Mouse (Mus musculus) hindbrain, embryonic 15.5 days (tissue): ENCODE measurements around the gene Ssr2. TPM values are rescaled to one million over a fixed set of nuclear protein-coding genes. Genes with fewer than 3 reads are reported as not detected.

ENCODE experiments used
- ATAC-seq: fragments of 200-750 bp; cut with Nextera tagmentation; 2 replicates; pipeline ENCODE4 v1.8.0; 2017; ENCODE audit warnings: low read depth, moderate number of reproducible peaks, moderate TSS enrichment; ENCODE audit not compliant: low FRiP score
- H3K27ac ChIP-seq: fragments of 300-500 bp; sonication (generic); replicated peaks from 2 replicates; pipeline ENCODE4 v1.5.1; 2015; ENCODE audit warnings: mild to moderate bottlenecking, inconsistent platforms
- H3K27me3 ChIP-seq: fragments of 300-500 bp; sonication (generic); 2 replicates; pipeline ENCODE4 v1.6.1; 2015; ENCODE audit warnings: control low read depth, inconsistent platforms
- H3K36me3 ChIP-seq: fragments of 300-500 bp; sonication (generic); 2 replicates; pipeline ENCODE4 v1.6.1; 2015; ENCODE audit warnings: control low read depth, inconsistent platforms
- H3K4me1 ChIP-seq: fragments of 300-500 bp; sonication (generic); replicated peaks from 2 replicates; pipeline ENCODE4 v1.6.1; 2015; ENCODE audit warnings: control low read depth, inconsistent platforms
- H3K4me2 ChIP-seq: fragments of 300-500 bp; sonication (generic); 2 replicates; pipeline ENCODE4 v1.6.1; 2015; ENCODE audit warnings: moderate library complexity, mild to moderate bottlenecking, inconsistent platforms
- H3K4me3 ChIP-seq: fragments of 300-500 bp; sonication (generic); 2 replicates; pipeline ENCODE4 v1.5.1; 2015; ENCODE audit warnings: mild to moderate bottlenecking, inconsistent platforms
- H3K9ac ChIP-seq: fragments of 300-500 bp; sonication (generic); 2 replicates; pipeline ENCODE4 v1.6.1; 2015; ENCODE audit warnings: inconsistent platforms
- H3K9me3 ChIP-seq: fragments of 300-500 bp; sonication (generic); 2 replicates; pipeline ENCODE4 v1.6.1; 2016; ENCODE audit warnings: control low read depth, inconsistent platforms
- WGBS: fragments of 180-500 bp; shearing (Covaris S2); methylation state at CpG from one replicate; pipeline ENCODE4 v1.1.7; 2015; 5-methylcytosine and 5-hydroxymethylcytosine counted together
- polyA plus RNA-seq: library from polyadenylated mRNA; unstranded; fragments of >200 nt; fragmentation: Nextera tagmentation; extraction: Ambion mirVana; gene quantifications from 2 replicates; pipeline ENCODE4 v1.2.1, GENCODE M21; 2015

The Ssr2 gene
- polyA plus RNA-seq, 1 experiment from 2014 or later, result 149 TPM

DNA sequence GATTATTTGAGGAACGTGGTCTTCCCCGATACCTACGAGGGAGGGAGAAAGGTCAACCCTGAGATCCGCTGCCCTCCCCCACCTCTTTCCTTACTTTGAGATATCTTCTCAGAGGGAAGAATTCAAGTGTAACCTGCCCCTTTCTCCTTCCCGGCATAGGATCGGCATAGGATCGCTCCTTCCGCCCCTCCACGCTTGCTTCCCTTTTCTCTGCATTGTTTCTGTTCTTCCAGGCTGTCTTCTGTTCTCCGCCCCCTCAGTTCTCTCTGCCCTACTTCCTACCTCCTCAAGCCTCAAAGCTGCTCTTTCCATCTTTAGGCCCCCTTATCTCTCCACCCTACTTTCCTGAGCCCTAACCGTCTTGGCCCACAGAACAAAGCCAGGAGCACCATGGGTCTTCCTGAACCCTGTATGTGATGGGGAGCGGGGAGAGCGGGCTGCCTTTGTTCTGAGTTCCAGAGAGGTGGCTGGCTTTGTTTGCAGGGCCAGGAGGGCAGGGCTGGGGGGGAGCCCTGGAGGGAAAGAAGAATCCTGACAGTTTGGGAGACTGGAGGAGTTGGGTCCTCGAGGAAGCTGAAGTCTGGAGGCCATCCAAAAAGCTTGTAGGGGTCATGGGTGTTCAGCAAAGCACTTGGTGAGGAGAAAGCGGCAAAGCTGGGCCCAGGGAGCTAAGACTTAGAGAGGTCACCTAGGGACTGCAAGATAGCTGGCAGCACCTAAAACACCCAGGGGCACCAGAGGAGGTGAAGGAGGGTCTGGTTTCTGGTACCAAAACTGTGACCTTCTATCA lies 47.9 kb downstream of the Ssr2 start:
- H3K9ac ChIP-seq, result peak overlapping the region; percentile 97
- ATAC-seq, result peak; percentile 6; the same call in 1 of the 2 replicates
- H3K4me1 ChIP-seq, result peaks cover 60% of the 10 kb centered on the region
- H3K4me3 ChIP-seq, result peak overlapping the region; percentile 92
- H3K4me2 ChIP-seq, result peak overlapping the region; percentile 96
- H3K36me3 ChIP-seq, result no peaks in the 10 kb centered on the region
- H3K9me3 ChIP-seq, result no peaks in the 10 kb centered on the region
- 0% methylated on average over 15 of the region's 15 CpGs for WGBS
- no peaks in the 10 kb centered on the region for H3K27me3 ChIP-seq
- peak overlapping the region; percentile 96 for H3K27ac ChIP-seq

DNA sequence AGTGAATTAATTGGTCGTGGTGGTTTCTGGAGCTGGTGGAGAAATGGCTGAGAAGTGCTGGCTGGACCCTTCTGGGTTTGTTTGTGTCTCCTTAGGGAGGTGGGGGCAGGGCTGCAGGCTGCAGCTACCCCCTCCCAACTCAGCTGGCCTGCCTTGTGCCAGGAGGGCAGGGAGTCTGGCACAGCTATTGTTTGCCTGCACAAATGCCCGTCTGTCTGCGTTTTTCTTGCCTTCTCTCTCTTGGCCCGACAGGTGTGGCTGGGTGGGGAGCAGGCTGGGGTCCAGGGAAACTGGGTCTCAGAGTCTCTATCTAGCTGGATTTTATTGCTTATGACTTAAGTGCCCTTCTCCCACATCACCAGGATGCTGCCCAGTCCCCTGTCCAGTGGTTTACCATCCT lies 48.6 kb downstream of the Ssr2 start:
- H3K9me3 ChIP-seq, result no peaks in the 10 kb centered on the region
- peak overlapping the region; percentile 96 for H3K4me2 ChIP-seq
- H3K9ac ChIP-seq, result peak overlapping the region; percentile 97
- peaks cover 66% of the 10 kb centered on the region for H3K4me1 ChIP-seq
- H3K27me3 ChIP-seq, result no peaks in the 10 kb centered on the region
- WGBS, result 6% methylated on average over 4 of the region's 4 CpGs
- no peaks in the 10 kb centered on the region for H3K36me3 ChIP-seq
- peak; percentile 9; the same call in 1 of the 2 replicates for ATAC-seq
- peak overlapping the region; percentile 96 for H3K27ac ChIP-seq
- H3K4me3 ChIP-seq, result peak overlapping the region; percentile 92

DNA sequence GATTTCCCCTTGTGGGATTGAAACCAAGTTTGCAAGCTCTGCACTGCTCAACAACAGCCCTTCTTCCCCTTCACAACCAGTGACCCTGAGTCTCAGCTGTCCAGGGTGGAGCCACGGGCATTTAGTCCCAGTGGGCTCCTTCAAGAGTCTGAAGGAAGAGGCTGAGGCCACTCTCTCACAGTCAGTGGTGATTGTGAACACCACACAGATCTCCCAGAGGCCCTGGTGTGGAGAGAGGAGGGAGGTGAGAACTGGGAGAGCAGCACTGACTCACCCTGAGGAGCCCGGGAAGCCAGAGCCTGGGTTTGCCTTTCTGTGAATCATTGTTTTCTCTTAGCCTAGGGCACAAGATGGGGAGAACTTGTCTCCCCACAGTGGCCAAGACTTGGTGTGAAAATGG lies 49.3 kb downstream of the Ssr2 start:
- peak overlapping the region; percentile 92 for H3K4me3 ChIP-seq
- H3K27ac ChIP-seq, result peak overlapping the region; percentile 96
- WGBS, result 21% methylated on average over 2 of the region's 2 CpGs
- no peaks in the 10 kb centered on the region for H3K27me3 ChIP-seq
- ATAC-seq, result no peak
- H3K36me3 ChIP-seq, result peaks cover 4% of the 10 kb centered on the region
- peak overlapping the region; percentile 97 for H3K9ac ChIP-seq
- peaks cover 70% of the 10 kb centered on the region for H3K4me1 ChIP-seq
- no peaks in the 10 kb centered on the region for H3K9me3 ChIP-seq
- peak overlapping the region; percentile 96 for H3K4me2 ChIP-seq

DNA sequence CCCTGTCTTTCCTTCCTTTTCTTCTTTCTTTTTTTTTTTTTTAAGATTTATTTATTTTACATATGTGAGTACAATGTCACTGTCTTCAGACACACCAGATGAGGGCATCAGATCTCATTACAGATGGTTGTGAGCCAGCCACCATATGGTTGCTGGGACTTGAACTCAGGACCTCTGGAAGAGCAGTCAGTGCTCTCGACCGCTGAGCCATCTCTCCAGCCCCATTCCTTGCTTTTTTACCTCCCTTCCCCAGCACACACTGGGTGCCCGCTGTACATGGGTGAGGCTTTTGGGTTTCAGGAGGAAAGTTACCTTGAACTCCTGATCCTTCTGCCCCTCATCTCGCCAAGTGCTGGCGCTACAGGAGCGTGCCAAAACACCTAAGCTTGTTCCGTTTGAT lies 49.9 kb downstream of the Ssr2 start:
- H3K9me3 ChIP-seq, result no peaks in the 10 kb centered on the region
- no peak overlapping the region for H3K9ac ChIP-seq
- ATAC-seq, result no peak
- peaks cover 9% of the 10 kb centered on the region for H3K36me3 ChIP-seq
- no peak overlapping the region for H3K4me3 ChIP-seq
- 88% methylated on average over 7 of the region's 7 CpGs for WGBS
- peak overlapping the region; percentile 96; the same call in 1 of the 2 replicates for H3K27ac ChIP-seq
- H3K27me3 ChIP-seq, result no peaks in the 10 kb centered on the region
- peak overlapping the region; percentile 96 for H3K4me2 ChIP-seq
- peaks cover 66% of the 10 kb centered on the region for H3K4me1 ChIP-seq

DNA sequence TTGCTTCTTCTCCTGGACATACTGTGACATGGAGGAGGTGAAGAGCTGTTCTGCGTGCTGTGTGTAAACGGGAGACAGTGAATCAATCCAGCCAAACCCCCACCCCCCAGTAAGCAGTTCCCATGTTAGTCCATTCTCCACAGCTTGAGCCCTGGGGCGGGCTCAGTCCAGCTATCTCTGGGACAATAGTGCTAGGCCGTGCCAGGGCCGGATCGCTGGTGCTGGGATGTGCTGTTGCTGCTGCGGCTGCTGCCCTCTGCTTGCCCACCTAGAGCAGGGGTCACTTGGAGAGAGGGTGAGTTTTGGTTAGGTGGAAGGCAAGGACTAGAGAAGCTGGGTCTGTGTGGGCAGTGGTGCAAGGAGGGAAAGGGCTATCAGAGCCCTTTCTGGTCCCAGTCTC lies 50.6 kb downstream of the Ssr2 start:
- no peaks in the 10 kb centered on the region for H3K27me3 ChIP-seq
- H3K4me2 ChIP-seq, result peak overlapping the region; percentile 14; the same call in 1 of the 2 replicates
- H3K27ac ChIP-seq, result peak overlapping the region; percentile 27
- peaks cover 62% of the 10 kb centered on the region for H3K4me1 ChIP-seq
- H3K9me3 ChIP-seq, result no peaks in the 10 kb centered on the region
- no peak overlapping the region for H3K4me3 ChIP-seq
- WGBS, result 44% methylated on average over 7 of the region's 7 CpGs
- peaks cover 12% of the 10 kb centered on the region for H3K36me3 ChIP-seq
- no peak for ATAC-seq
- H3K9ac ChIP-seq, result peak overlapping the region; percentile 5; the same call in 1 of the 2 replicates

DNA sequence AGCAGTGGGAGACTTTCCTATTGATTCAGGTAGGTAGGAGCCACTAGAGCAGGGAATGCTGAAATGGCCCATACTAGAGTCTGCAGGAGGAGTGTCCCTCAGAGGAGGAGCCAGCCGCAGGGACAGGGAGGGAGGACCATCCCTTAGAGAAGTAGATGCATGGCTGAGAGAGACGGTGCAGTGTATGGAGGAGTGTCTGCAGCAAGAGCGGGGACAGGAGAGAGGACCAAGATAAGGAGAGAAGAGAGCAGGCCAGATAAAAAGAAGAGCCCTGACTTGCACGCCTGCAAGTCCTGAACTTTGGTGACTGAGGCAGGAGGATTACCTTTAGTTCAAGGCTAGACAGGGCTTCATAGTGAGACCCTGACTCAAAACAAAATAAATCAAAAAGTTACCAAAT lies 51.4 kb downstream of the Ssr2 start:
- WGBS, result 70% methylated on average over 4 of the region's 4 CpGs
- H3K9me3 ChIP-seq, result no peaks in the 10 kb centered on the region
- H3K4me3 ChIP-seq, result no peak overlapping the region
- H3K4me1 ChIP-seq, result peaks cover 62% of the 10 kb centered on the region
- H3K27me3 ChIP-seq, result no peaks in the 10 kb centered on the region
- 0 out of 2 replicates have a peak overlapping the region, but pooled peaks have one; percentile 27 for H3K27ac ChIP-seq
- H3K4me2 ChIP-seq, result 0 out of 2 replicates have a peak overlapping the region, but pooled peaks have one; percentile 1
- no peak overlapping the region for H3K9ac ChIP-seq
- H3K36me3 ChIP-seq, result peaks cover 20% of the 10 kb centered on the region
- ATAC-seq, result no peak

DNA sequence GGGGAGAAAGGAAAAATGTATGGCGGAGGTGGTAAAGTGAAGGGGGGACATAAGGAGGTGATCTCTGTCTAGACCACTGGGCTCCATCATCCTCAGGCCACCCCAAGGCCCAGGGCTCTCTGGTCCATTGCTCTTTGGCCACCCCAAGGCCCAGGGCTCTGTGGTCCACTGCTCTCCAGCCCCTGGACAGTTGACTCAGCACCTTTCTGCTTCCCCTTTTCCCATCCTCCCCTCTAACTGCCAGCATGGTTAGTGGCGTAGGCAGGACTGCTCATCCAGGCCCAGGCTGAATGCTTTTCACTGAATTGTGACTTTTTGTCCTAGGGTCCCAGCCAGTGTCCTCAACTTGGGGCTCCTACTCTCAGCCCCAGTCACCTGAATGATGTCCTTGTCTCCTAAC lies 51.9 kb downstream of the Ssr2 start:
- no peak overlapping the region for H3K9ac ChIP-seq
- ATAC-seq, result no peak
- no peak overlapping the region for H3K4me3 ChIP-seq
- WGBS, result 93% methylated on average over 2 of the region's 2 CpGs
- H3K27me3 ChIP-seq, result no peaks in the 10 kb centered on the region
- H3K4me2 ChIP-seq, result no peak overlapping the region
- H3K27ac ChIP-seq, result no peak overlapping the region
- no peaks in the 10 kb centered on the region for H3K9me3 ChIP-seq
- peaks cover 25% of the 10 kb centered on the region for H3K36me3 ChIP-seq
- peaks cover 62% of the 10 kb centered on the region for H3K4me1 ChIP-seq

DNA sequence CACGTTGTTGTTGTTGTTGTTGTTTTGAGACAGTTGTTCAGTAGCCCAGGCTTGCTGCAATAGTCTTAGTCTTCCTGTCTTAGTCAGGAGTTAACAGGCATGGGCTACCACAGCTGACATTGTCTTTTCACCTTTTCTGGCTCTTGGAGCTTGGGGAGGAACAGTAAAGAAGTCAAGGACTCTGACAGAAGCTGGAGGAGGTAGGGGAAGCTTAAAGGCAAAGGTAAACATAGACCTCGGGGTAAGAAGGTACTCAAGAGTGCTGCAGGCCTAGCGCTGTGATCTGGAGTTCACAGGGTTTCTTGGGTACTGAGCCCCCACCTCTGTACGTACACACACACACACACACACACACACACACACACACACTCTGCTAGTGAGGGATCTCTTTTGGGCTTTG lies 53.1 kb downstream of the Ssr2 start:
- Histone ChIP-seq H3K9ac (no peak overlapping the region), H3K4me3 (no peak overlapping the region), H3K27me3 (no peaks in the 10 kb centered on the region), H3K4me1 (peaks cover 59% of the 10 kb centered on the region), H3K9me3 (no peaks in the 10 kb centered on the region), H3K27ac (no peak overlapping the region), H3K4me2 (no peak overlapping the region), H3K36me3 (peaks cover 37% of the 10 kb centered on the region)
- WGBS, result 78% methylated on average over 4 of the region's 4 CpGs
- ATAC-seq, result no peak

DNA sequence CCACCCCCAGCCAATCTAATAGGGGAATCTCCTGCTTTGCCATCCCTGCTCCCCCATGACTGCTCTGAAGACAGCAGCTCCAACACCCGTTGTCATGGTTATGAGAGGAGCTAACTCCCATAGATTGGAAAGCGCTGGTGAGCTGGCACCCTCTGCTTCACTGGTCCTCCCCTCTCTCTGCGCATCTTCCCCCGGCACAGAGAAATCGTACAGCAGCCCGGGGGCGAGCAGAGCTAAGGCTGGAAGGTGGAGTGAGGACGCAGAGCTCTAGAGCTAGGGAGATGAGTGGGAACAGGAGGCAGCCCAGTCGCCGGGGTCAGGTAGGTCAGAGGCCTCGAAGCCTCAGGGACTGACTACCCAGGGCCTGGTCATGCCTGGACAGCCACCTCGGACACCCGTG lies 53.6 kb downstream of the Ssr2 start:
- H3K4me2 ChIP-seq, result no peak overlapping the region
- no peak overlapping the region for H3K27ac ChIP-seq
- no peak overlapping the region for H3K4me3 ChIP-seq
- no peak overlapping the region for H3K9ac ChIP-seq
- ATAC-seq, result no peak
- H3K9me3 ChIP-seq, result no peaks in the 10 kb centered on the region
- no peaks in the 10 kb centered on the region for H3K27me3 ChIP-seq
- 72% methylated on average over 13 of the region's 13 CpGs for WGBS
- H3K36me3 ChIP-seq, result peaks cover 42% of the 10 kb centered on the region
- H3K4me1 ChIP-seq, result peaks cover 54% of the 10 kb centered on the region

DNA sequence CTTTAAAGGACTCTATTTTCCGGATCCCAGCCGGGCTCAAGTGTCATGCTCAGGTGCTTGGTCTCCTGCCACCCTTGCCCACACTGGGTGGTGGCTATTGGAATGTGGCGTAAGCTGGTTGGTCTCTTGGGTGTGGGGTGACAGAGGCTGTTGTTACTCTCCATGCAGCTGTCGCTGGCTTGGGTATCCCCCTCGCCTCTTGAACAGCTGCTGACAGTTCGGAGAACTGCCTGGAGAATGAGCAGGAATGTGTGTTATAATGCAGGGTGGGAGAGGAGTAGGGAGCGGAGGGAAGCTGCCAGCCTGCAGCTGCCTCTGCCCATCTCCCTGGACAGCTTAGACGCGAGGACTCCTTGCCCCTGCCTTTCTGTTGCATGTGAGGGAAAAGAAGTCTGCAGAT lies 54.3 kb downstream of the Ssr2 start:
- peaks cover 46% of the 10 kb centered on the region for H3K4me1 ChIP-seq
- ATAC-seq, result no peak
- H3K27me3 ChIP-seq, result no peaks in the 10 kb centered on the region
- 78% methylated on average over 9 of the region's 9 CpGs for WGBS
- H3K9me3 ChIP-seq, result no peaks in the 10 kb centered on the region
- no peak overlapping the region for H3K9ac ChIP-seq
- no peak overlapping the region for H3K4me2 ChIP-seq
- peaks cover 49% of the 10 kb centered on the region for H3K36me3 ChIP-seq
- no peak overlapping the region for H3K27ac ChIP-seq
- H3K4me3 ChIP-seq, result no peak overlapping the region

DNA sequence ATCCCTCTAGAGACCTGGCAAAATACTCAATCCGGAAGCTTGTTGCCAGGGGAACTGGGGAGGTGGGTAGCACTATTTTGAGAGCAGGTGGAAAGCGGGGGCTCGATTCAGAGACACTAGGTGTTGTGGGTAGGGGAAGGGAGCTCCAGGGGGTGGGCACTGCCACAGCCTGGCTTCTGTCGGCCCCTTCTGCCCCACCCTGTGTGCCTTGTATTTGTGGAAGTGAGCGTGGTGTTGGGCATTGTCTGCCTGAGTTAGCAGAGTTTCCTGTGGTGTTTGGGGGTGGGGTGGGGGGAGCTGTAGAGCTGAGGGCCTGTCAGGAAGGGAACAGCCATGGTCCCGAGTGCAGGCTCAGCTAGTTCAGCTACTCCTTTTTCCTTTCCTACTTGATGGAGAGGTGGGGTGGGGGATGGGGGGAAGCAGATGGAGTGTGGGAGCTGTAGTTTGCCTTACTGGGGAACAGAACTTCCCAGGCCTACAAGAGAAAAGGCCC lies 55.2 kb downstream of the Ssr2 start:
- H3K36me3 ChIP-seq, result peaks cover 58% of the 10 kb centered on the region
- 52% methylated on average over 6 of the region's 6 CpGs for WGBS
- H3K9me3 ChIP-seq, result no peaks in the 10 kb centered on the region
- H3K27ac ChIP-seq, result no peak overlapping the region
- no peak overlapping the region for H3K4me2 ChIP-seq
- H3K27me3 ChIP-seq, result no peaks in the 10 kb centered on the region
- no peak overlapping the region for H3K9ac ChIP-seq
- H3K4me1 ChIP-seq, result peaks cover 38% of the 10 kb centered on the region
- no peak for ATAC-seq
- no peak overlapping the region for H3K4me3 ChIP-seq

DNA sequence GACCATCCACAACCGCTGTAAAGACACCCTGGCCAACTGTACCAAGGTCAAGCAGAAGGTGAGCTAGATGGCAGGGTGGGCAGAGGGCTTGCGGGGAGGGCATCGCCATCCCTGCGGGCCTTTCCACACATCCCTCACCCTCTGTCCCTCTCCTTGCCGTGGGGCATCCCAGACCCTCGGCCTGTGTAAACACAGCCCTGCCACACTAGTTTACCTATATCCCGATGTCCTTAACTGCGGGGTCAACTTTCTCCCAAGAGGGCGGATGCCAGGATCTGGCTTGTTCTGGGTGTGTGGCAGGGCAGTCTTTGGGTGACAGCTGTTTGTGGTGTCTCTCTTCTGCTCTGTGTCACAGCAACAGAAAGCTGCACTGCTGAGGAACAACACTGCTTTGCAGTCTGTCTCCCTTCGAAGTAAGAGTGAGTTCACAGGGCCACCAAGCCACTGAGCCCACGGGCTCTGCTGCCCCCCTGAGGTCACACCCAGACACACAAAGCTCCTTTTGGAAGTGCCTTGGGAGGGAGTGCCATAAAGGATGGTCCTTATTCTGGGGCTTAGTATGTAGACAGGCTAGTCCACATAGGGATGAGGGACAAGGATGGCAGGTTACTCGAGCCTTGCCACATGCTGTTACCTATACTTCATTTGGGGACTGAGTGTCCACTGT lies 56.4 kb downstream of the Ssr2 start:
- H3K36me3 ChIP-seq, result peaks cover 70% of the 10 kb centered on the region
- H3K27me3 ChIP-seq, result no peaks in the 10 kb centered on the region
- no peak for ATAC-seq
- no peak overlapping the region for H3K4me3 ChIP-seq
- peaks cover 26% of the 10 kb centered on the region for H3K4me1 ChIP-seq
- no peak overlapping the region for H3K27ac ChIP-seq
- 81% methylated on average over 12 of the region's 12 CpGs for WGBS
- no peak overlapping the region for H3K9ac ChIP-seq
- no peak overlapping the region for H3K4me2 ChIP-seq
- no peaks in the 10 kb centered on the region for H3K9me3 ChIP-seq
